In genomic region chr8:126945730-126946163, GRCm38 (mm10) we compare ENCODE assay signal across 8 mouse cellular contexts. TPM values are rescaled to one million over a fixed set of nuclear protein-coding genes. Genes with fewer than 3 reads are reported as not detected.
A peak's percentile ranks its signal among the peaks of the same experiment; 100 is the strongest.
DNase-seq lines count a peak whose midpoint lies in the region; ATAC-seq and TF ChIP-seq lines count a peak whose summit lies in the region.

TSS of gene Tomm20 (minus strand) at chr8:126945844.

- no peak for TF ChIP-seq RAD21 in MEL (IDR thresholded peaks at IDR 0.05; ENCODE audit: low read depth, low read length)

- DNase-seq in MEL (ENCODE audit: low read depth, low spot score) = peak; percentile 96
- DNase-seq in cerebellum, adult 2 months = peak; percentile 97
- peak; percentile 97 for DNase-seq in forelimb bud, embryonic 11.5 days (ENCODE audit: low read depth, low spot score)
- peak; percentile 88 for DNase-seq in layer of hippocampus, adult 9-10 months (ENCODE audit: low spot score)
- DNase-seq in ovary, postnatal 10 days (ENCODE audit: low spot score) = peak; percentile 92
- peak; percentile 82 to 92 for DNase-seq in thymus, postnatal 10 days (ENCODE audit: low spot score in 2 of 2)

- TF ChIP-seq EP300 in MEL (IDR thresholded peaks at IDR 0.05; ENCODE audit: low read depth in 1 of 2, low read length in 2 of 2) = no peak

- H3K4me2 ChIP-seq in lung, embryonic 16.5 days (ENCODE audit: low read depth, low read length) = peak within 1 kb of the TSS; percentile 94

- H3K4me1 ChIP-seq in MEL (ENCODE audit: control insufficient read depth in 1 of 2, insufficient read depth in 2 of 2, low read length in 2 of 2) = peaks cover 5 to 10% of the 10 kb centered on the region in 2 experiments; a peak in 3 of 4 replicates
- peaks cover 5% of the 10 kb centered on the region for H3K4me1 ChIP-seq in cerebellum, adult 2 months (ENCODE audit: control insufficient read depth, insufficient read depth, low read length)
- peaks cover 10% of the 10 kb centered on the region; the same call in 1 of the 2 replicates for H3K4me1 ChIP-seq in lung, embryonic 16.5 days (replicated peaks; ENCODE audit: control insufficient read depth, insufficient read depth, low read length)

- no peaks in the 10 kb centered on the region for H3K27me3 ChIP-seq in MEL (ENCODE audit: control insufficient read depth in 1 of 2, insufficient read depth in 2 of 2, low read length in 2 of 2)
- no peaks in the 10 kb centered on the region for H3K27me3 ChIP-seq in cerebellum, adult 2 months (ENCODE audit: control insufficient read depth, insufficient read depth, low read length)
- no peaks in the 10 kb centered on the region for H3K27me3 ChIP-seq in lung, embryonic 16.5 days (ENCODE audit: control insufficient read depth, insufficient read depth, low read depth, low read length)

- TF ChIP-seq POLR2A in MEL (IDR thresholded peaks at IDR 0.05; ENCODE audit: control insufficient read depth in 1 of 2, insufficient read depth in 1 of 2, low read depth in 1 of 2, low read length in 2 of 2, poor library complexity in 1 of 2) = peak in 1 of 2 experiments; percentile 77; a peak in 3 of 4 replicates
- TF ChIP-seq POLR2A in cerebellum, adult 2 months (IDR thresholded peaks at IDR 0.05; ENCODE audit: borderline replicate concordance, insufficient read depth, low read length) = peak; percentile 66; the same call in 1 of the 2 replicates

- no peaks in the 10 kb centered on the region for H3K9me3 ChIP-seq in MEL (replicated peaks; ENCODE audit: insufficient read depth, low read length)
- no peaks in the 10 kb centered on the region for H3K9me3 ChIP-seq in lung, embryonic 16.5 days (ENCODE audit: control insufficient read depth, low read length)

- H3K79me2 ChIP-seq in MEL (ENCODE audit: control insufficient read depth, insufficient read depth, low read length, poor library complexity) = peaks cover 49% of the 10 kb centered on the region

- WGBS in cerebellum, adult 2 months = under 1% methylated on average over 48 of the region's 48 CpGs
- 0% methylated on average over 48 of the region's 48 CpGs for WGBS in lung, embryonic 16.5 days

- peak within 1 kb of the TSS; percentile 96 for H3K9ac ChIP-seq in MEL (ENCODE audit: control insufficient read depth, low read depth, low read length, poor library complexity, severe bottlenecking)
- H3K9ac ChIP-seq in lung, embryonic 16.5 days (ENCODE audit: low read length) = peak within 1 kb of the TSS; percentile 93

- peaks cover 21 to 25% of the 10 kb centered on the region in 2 experiments for H3K36me3 ChIP-seq in MEL (ENCODE audit: control insufficient read depth in 1 of 2, insufficient read depth in 2 of 2, low read length in 2 of 2)
- H3K36me3 ChIP-seq in lung, embryonic 16.5 days (ENCODE audit: control insufficient read depth, insufficient read depth, low read length) = peaks cover 11% of the 10 kb centered on the region; the same call in 1 of the 2 replicates

- TF ChIP-seq CTCF in MEL (IDR thresholded peaks at IDR 0.05 in 2 of 3, conservative IDR thresholded peaks at IDR 0.05 in 1 of 3; ENCODE audit: control insufficient read depth in 1 of 3, insufficient read depth in 1 of 3, low read depth in 2 of 3, low read length in 3 of 3, poor library complexity in 1 of 3, severe bottlenecking in 1 of 3) = no peak
- no peak for TF ChIP-seq CTCF in cerebellum, adult 2 months (IDR thresholded peaks at IDR 0.05; ENCODE audit: borderline replicate concordance, insufficient read depth, low read depth, low read length)

- peak within 1 kb of the TSS; percentile 98 for H3K4me3 ChIP-seq in MEL (ENCODE audit: control insufficient read depth in 1 of 2, insufficient read depth in 1 of 2, low read depth in 2 of 2, low read length in 2 of 2)
- H3K4me3 ChIP-seq in cerebellum, adult 2 months (replicated peaks; ENCODE audit: insufficient read depth, low read depth, low read length) = peak within 1 kb of the TSS; percentile 84
- H3K4me3 ChIP-seq in lung, embryonic 16.5 days (ENCODE audit: low read length) = peak within 1 kb of the TSS; percentile 87

- ATAC-seq in hematopoietic stem cell, adult 5-6 weeks (replicated peaks in 1 of 2; ENCODE audit: insufficient read depth in 1 of 2, low FRiP score in 2 of 2, low TSS enrichment in 1 of 2, low read depth in 1 of 2, poor library complexity in 2 of 2, severe bottlenecking in 2 of 2) = peak; percentile 87 to 90
- peak; percentile 94 for ATAC-seq in lung, embryonic 16.5 days (ENCODE audit: low read depth)

- peak within 1 kb of the TSS; percentile 76 for H3K27ac ChIP-seq in MEL (ENCODE audit: control insufficient read depth, low read depth, low read length)
- peak within 1 kb of the TSS; percentile 93 for H3K27ac ChIP-seq in cerebellum, adult 2 months (ENCODE audit: insufficient read depth, low read length)
- H3K27ac ChIP-seq in lung, embryonic 16.5 days (ENCODE audit: low read length) = peak within 1 kb of the TSS; percentile 78

TF ChIP-seq in MEL, 35 proteins besides CTCF, POLR2A, EP300 and RAD21:
- peak; percentile 83 for TF ChIP-seq NELFE (IDR thresholded peaks at IDR 0.05; ENCODE audit: low read depth, low read length)
- no peak for TF ChIP-seq E2F4 (IDR thresholded peaks at IDR 0.05; ENCODE audit: borderline replicate concordance, low read depth, low read length)
- peak; percentile 80 for TF ChIP-seq SIN3A (IDR thresholded peaks at IDR 0.05; ENCODE audit: low read length)
- no peak for TF ChIP-seq ZNF384 (IDR thresholded peaks at IDR 0.05; ENCODE audit: low read depth, low read length)
- TF ChIP-seq MXI1 (IDR thresholded peaks at IDR 0.05; ENCODE audit: low read depth, low read length) = peak; percentile 98
- no peak for TF ChIP-seq SMC3 (IDR thresholded peaks at IDR 0.05; ENCODE audit: low read depth, low read length)
- no peak for TF ChIP-seq ZC3H11A (IDR thresholded peaks at IDR 0.05; ENCODE audit: low read depth, low read length)
- no peak for TF ChIP-seq RCOR1 (IDR thresholded peaks at IDR 0.05; ENCODE audit: low read depth, low read length)
- TF ChIP-seq JUND (IDR thresholded peaks at IDR 0.05; ENCODE audit: low read depth, low read length) = no peak
- no peak for TF ChIP-seq MAFK (IDR thresholded peaks at IDR 0.05; ENCODE audit: borderline replicate concordance, low read depth, low read length)
- TF ChIP-seq CHD1 (IDR thresholded peaks at IDR 0.05; ENCODE audit: low read depth, low read length) = no peak
- TF ChIP-seq MYC (IDR thresholded peaks at IDR 0.05; ENCODE audit: low read depth, low read length) = peak; percentile 98
- peak; percentile 96 for TF ChIP-seq BHLHE40 (IDR thresholded peaks at IDR 0.05; ENCODE audit: borderline replicate concordance, low read depth, low read length)
- no peak for TF ChIP-seq MEF2A (IDR thresholded peaks at IDR 0.05; ENCODE audit: extremely low read depth, insufficient replicate concordance, low read depth, low read length, poor library complexity, severe bottlenecking)
- TF ChIP-seq UBTF (IDR thresholded peaks at IDR 0.05; ENCODE audit: borderline replicate concordance, insufficient read depth, low read depth, low read length) = no peak
- TF ChIP-seq TBP (IDR thresholded peaks at IDR 0.05; ENCODE audit: low read depth, low read length) = peak; percentile 59
- TF ChIP-seq MAZ (IDR thresholded peaks at IDR 0.05; ENCODE audit: low read depth, low read length) = no peak
- no peak; the same call in 1 of the 2 replicates for TF ChIP-seq ZMIZ1 (IDR thresholded peaks at IDR 0.05; ENCODE audit: low read depth, low read length)
- peak; percentile 86 for TF ChIP-seq NRF1 (IDR thresholded peaks at IDR 0.05; ENCODE audit: insufficient read depth, low read depth, low read length, poor library complexity, severe bottlenecking)
- peak; percentile 85 for TF ChIP-seq USF1 (IDR thresholded peaks at IDR 0.05; ENCODE audit: low read depth, low read length)
- no peak for TF ChIP-seq CHD2 (IDR thresholded peaks at IDR 0.05; ENCODE audit: low read length)
- TF ChIP-seq ZKSCAN1 (IDR thresholded peaks at IDR 0.05; ENCODE audit: low read depth, low read length) = no peak
- peak; percentile 70; the same call in 1 of the 2 replicates for TF ChIP-seq ETS1 (IDR thresholded peaks at IDR 0.05; ENCODE audit: low read depth, low read length)
- peak; percentile 74 for TF ChIP-seq ELF1 (IDR thresholded peaks at IDR 0.05; ENCODE audit: low read depth, low read length)
- peak; percentile 99 for TF ChIP-seq MAX (IDR thresholded peaks at IDR 0.05; ENCODE audit: low read length)
- no peak for TF ChIP-seq TAL1 (IDR thresholded peaks at IDR 0.05; ENCODE audit: low read length)
- TF ChIP-seq KAT2A (conservative IDR thresholded peaks at IDR 0.05; ENCODE audit: low read depth, low read length) = peak; percentile 61; the same call in 1 of the 2 replicates
- no peak for TF ChIP-seq GATA1 (IDR thresholded peaks at IDR 0.05; ENCODE audit: low read depth, low read length)
- TF ChIP-seq TCF12 (IDR thresholded peaks at IDR 0.05; ENCODE audit: low read depth, low read length) = peak; percentile 75
- TF ChIP-seq POLR2AphosphoS2 (IDR thresholded peaks at IDR 0.05; ENCODE audit: low read length) = no peak; the same call in 1 of the 2 replicates
- TF ChIP-seq USF2 (IDR thresholded peaks at IDR 0.05; ENCODE audit: borderline replicate concordance in 1 of 2, insufficient read depth in 1 of 2, low read depth in 1 of 2, low read length in 2 of 2) = no peak
- TF ChIP-seq GABPA (IDR thresholded peaks at IDR 0.05; ENCODE audit: low read depth, low read length) = no peak
- no peak for TF ChIP-seq MYB (IDR thresholded peaks at IDR 0.05; ENCODE audit: low read depth, low read length)
- peak; percentile 87 for TF ChIP-seq HCFC1 (IDR thresholded peaks at IDR 0.05; ENCODE audit: low read depth, low read length)
- no peak for TF ChIP-seq POLR2AphosphoS5 (IDR thresholded peaks at IDR 0.05; ENCODE audit: borderline replicate concordance, low read depth, low read length)
TF ChIP-seq in MEL: peak in this region for 14.

RNA-seq across cellular contexts. Expression of gene Tomm20, which starts in this region (rescaled TPM):
- 618 and 676 TPM in 2 replicates for total RNA-seq in MEL (2012; rRNA removed)
- polyA plus RNA-seq in MEL (2012; ENCODE audit: insufficient read depth in 1 of 2, insufficient read length in 2 of 2, low read depth in 1 of 2, low replicate concordance in 2 of 2, missing spikeins in 1 of 2) = 100 to 1,000 TPM in 1 of 2 experiments, not detected in 1; 886 TPM
- polyA plus RNA-seq in cerebellum, adult 2 months (2012; rRNA removed) = 195 and 202 TPM in 2 replicates
- 191 and 268 TPM in 2 replicates for total RNA-seq in hematopoietic stem cell, adult 5-6 weeks (2017)
- 188 and 206 TPM in 2 replicates for polyA plus RNA-seq in lung, embryonic 16.5 days (2015; fragmentation: Nextera tagmentation; extraction: Ambion mirVana)

Comparison
In these comparisons a context has a peak if more than half of its experiments do, and no peak if none do; other contexts are left out.
1. Peak in every context shown above with its lines: DNase-seq, ATAC-seq, H3K4me3 ChIP-seq and H3K27ac ChIP-seq.